Mouse (Mus musculus) liver, postnatal 0 days (tissue): ENCODE results near the gene Fsd2. TPM values are rescaled to one million over a fixed set of nuclear protein-coding genes. Genes with fewer than 3 reads are reported as not detected.

Experiments
- ATAC-seq: fragments of 200-750 bp; cut with Nextera tagmentation; 2 replicates; pipeline ENCODE4 v1.8.0; 2017; ENCODE audit warnings: mild to moderate bottlenecking, moderate library complexity
- DNase-seq: peaks from one replicate; pipeline ENCODE4 v3.0.0-alpha.2; 2016
- H3K27ac ChIP-seq: fragments of 300-500 bp; sonication (generic); 2 replicates; pipeline ENCODE4 v1.5.1; 2014; ENCODE audit warnings: antibody characterized with exemption, moderate library complexity, mild to moderate bottlenecking, low read depth
- H3K27me3 ChIP-seq: fragments of 300-500 bp; sonication (generic); 2 replicates; pipeline ENCODE4 v1.6.1; 2014; ENCODE audit warnings: low read length, control low read depth, mixed read lengths; ENCODE audit not compliant: insufficient read depth
- H3K36me3 ChIP-seq: fragments of 300-500 bp; sonication (generic); replicated peaks from 2 replicates; pipeline ENCODE4 v1.6.1; 2014; ENCODE audit warnings: mild to moderate bottlenecking, control low read depth, low read length, moderate library complexity, mixed read lengths; ENCODE audit not compliant: insufficient read depth
- H3K4me1 ChIP-seq: fragments of 300-500 bp; sonication (generic); 2 replicates; pipeline ENCODE4 v1.6.1; 2014; ENCODE audit warnings: antibody characterized with exemption, mild to moderate bottlenecking, control low read depth; ENCODE audit not compliant: insufficient read depth
- H3K4me2 ChIP-seq: fragments of 300-500 bp; sonication (generic); 2 replicates; pipeline ENCODE4 v1.6.1; 2014; ENCODE audit warnings: low read depth, mild to moderate bottlenecking, low read length, moderate library complexity, mixed read lengths
- H3K4me3 ChIP-seq: fragments of 300-500 bp; sonication (generic); 2 replicates; pipeline ENCODE4 v1.5.1; 2014; ENCODE audit warnings: low read depth, low read length
- H3K9ac ChIP-seq: fragments of 300-500 bp; sonication (generic); replicated peaks from 2 replicates; pipeline ENCODE4 v1.6.1; 2014; ENCODE audit warnings: mild to moderate bottlenecking, moderate library complexity
- H3K9me3 ChIP-seq: fragments of 300-500 bp; sonication (generic); 2 replicates; pipeline ENCODE4 v1.6.1; 2016; ENCODE audit warnings: mild to moderate bottlenecking, control low read depth, low read length, mixed read lengths
- CTCF ChIP-seq: sonication (generic); IDR thresholded peaks from 2 replicates; pipeline ENCODE4 v1.5.1; 2016; ENCODE audit warnings: antibody characterized with exemption, low read depth
- EP300 ChIP-seq: IDR thresholded peaks from 2 replicates; pipeline ENCODE4 v1.6.1; 2016; ENCODE audit warnings: antibody characterized with exemption, low read depth, mild to moderate bottlenecking
- WGBS: fragments of 180-500 bp; shearing (Covaris S2); extraction: QIAGEN DNeasy Blood & Tissue Kit; methylation state at CpG from one replicate; pipeline ENCODE4 v1.1.7; 2014; ENCODE audit not compliant: insufficient replicate concordance; 5-methylcytosine and 5-hydroxymethylcytosine counted together
- polyA plus RNA-seq: library from polyadenylated mRNA; unstranded; fragments of >200 nt; fragmentation: Nextera tagmentation; extraction: Ambion mirVana; gene quantifications from 2 replicates; pipeline ENCODE4 v1.2.1, GENCODE M21; 2015

Fsd2 gene
- polyA plus RNA-seq, 1 experiment from 2014 or later, result 0.28 TPM

DNA sequence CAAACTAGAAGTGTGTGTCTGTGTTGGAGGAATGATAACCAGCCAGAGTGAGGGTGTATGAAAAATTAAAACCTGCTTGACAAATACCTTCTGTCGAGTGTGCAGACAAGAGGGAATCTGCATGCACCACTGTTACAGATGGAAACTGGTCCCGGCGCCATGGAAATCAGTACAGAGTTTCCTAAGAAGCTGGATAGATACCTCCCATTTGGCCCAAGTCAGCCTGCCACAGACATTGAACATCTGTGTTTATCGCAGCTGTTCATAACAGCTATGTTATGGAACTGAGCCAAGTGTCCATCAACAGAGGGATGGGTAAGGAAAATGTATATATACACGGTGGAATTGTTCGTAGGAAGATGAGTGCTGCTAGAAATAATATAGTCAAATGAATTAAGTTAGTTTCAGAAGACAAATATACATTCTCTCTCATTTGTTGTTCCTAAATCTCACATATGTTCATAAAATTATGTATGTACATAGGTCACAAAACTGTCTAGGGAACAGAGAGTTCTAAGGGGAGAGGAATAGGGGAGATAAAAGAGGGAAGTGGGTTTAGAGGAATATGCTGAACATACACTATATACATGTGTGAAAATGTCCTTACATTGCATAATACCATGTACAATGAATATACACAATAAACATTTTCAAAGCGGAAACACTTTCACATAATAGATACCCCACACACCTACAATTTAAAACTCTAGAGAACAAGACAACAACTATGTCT lies 9.3 kb downstream of the Fsd2 start:
- no peaks in the 10 kb centered on the region for H3K27me3 ChIP-seq
- no peak for ATAC-seq
- no peak for DNase-seq
- WGBS, result 67% methylated on average over 7 of the region's 7 CpGs
- no peak overlapping the region for H3K4me3 ChIP-seq
- no peaks in the 10 kb centered on the region for H3K9me3 ChIP-seq
- H3K27ac ChIP-seq, result no peak overlapping the region
- no peaks in the 10 kb centered on the region for H3K36me3 ChIP-seq
- TF ChIP-seq CTCF, result no peak
- H3K9ac ChIP-seq, result no peak overlapping the region
- H3K4me2 ChIP-seq, result no peak overlapping the region
- no peaks in the 10 kb centered on the region for H3K4me1 ChIP-seq

DNA sequence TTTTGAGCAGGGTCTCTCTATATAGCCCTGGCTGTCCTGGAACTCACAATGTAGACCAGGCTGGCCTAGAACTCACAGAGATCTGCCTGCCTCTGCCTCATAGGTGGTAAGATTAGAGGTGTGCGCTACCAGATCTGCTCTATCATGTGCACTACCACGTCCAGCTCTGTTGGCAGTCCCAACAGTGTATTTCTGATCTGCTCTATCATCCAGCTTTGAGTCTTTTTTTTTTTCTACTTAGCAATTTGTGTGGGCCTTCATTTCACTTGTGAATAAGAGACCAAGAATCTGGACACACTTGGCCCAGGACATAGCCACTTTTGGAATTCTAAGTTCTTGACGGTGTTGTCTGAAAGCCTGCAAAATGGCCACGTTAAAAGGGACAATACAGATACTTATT lies 9.9 kb downstream of the Fsd2 start:
- DNase-seq (no peak), ATAC-seq (no peak)
- no peaks in the 10 kb centered on the region for H3K27me3 ChIP-seq
- no peaks in the 10 kb centered on the region for H3K36me3 ChIP-seq
- no peak overlapping the region for H3K27ac ChIP-seq
- H3K9me3 ChIP-seq, result no peaks in the 10 kb centered on the region
- no peak overlapping the region for H3K4me3 ChIP-seq
- H3K4me1 ChIP-seq, result no peaks in the 10 kb centered on the region
- TF ChIP-seq EP300, result no peak
- WGBS, result 85% methylated on average over 4 of the region's 4 CpGs
- no peak overlapping the region for H3K4me2 ChIP-seq
- no peak overlapping the region for H3K9ac ChIP-seq

DNA sequence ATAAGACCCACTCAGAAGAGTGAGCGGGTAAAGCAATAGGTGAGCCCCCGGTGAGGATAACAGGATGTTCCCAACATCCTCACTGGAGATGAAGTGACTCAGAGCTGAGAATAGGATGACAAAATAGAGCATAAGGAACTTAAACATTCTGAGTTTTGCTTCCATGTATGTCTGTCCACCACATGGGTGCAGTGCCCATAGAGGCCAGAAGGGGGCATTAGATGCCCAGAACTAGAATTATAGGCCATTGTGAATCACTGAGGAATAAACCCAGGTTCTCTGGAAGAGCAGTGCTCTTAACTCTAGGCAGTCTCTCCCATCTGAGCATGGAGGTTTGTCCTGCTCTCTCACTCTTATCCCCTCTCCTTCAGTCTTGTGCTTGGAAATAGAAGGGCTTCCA lies 12.4 kb downstream of the Fsd2 start:
- Histone ChIP-seq H3K9me3 (no peaks in the 10 kb centered on the region), H3K27me3 (no peaks in the 10 kb centered on the region), H3K36me3 (no peaks in the 10 kb centered on the region), H3K9ac (no peak overlapping the region), H3K4me3 (no peak overlapping the region), H3K4me1 (no peaks in the 10 kb centered on the region), H3K4me2 (no peak overlapping the region), H3K27ac (no peak overlapping the region)
- peak; percentile 74 for DNase-seq
- no peak for ATAC-seq
- WGBS, result 76% methylated on average over 2 of the region's 2 CpGs
- TF ChIP-seq EP300, result no peak
- TF ChIP-seq CTCF, result peak; percentile 82

DNA sequence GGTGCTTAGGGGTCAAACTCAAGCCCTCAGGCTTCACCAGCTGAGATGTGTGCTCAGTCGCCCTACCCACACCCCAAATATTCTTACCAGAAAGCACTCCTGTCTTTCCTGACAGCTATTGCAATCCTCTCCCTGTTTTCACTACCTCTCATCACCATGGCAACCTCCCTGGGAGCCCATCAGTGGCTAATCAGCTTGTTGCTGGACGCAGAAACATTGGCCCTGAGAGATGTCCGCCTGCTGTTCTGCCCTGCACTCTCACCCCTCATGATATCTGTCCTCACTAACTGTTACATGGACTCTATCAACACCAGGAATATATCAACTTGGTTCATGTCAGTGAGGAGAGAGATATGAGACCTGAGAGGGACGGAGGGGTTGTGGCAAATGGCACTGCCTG lies 13.2 kb downstream of the Fsd2 start:
- Histone ChIP-seq H3K27me3 (no peaks in the 10 kb centered on the region), H3K4me2 (no peak overlapping the region), H3K4me3 (no peak overlapping the region), H3K9me3 (no peaks in the 10 kb centered on the region), H3K36me3 (no peaks in the 10 kb centered on the region), H3K9ac (no peak overlapping the region), H3K27ac (no peak overlapping the region), H3K4me1 (no peaks in the 10 kb centered on the region)
- TF ChIP-seq CTCF, result no peak
- TF ChIP-seq EP300, result no peak
- DNase-seq, result no peak
- WGBS, result 56% methylated on average over 4 of the region's 4 CpGs
- no peak for ATAC-seq

DNA sequence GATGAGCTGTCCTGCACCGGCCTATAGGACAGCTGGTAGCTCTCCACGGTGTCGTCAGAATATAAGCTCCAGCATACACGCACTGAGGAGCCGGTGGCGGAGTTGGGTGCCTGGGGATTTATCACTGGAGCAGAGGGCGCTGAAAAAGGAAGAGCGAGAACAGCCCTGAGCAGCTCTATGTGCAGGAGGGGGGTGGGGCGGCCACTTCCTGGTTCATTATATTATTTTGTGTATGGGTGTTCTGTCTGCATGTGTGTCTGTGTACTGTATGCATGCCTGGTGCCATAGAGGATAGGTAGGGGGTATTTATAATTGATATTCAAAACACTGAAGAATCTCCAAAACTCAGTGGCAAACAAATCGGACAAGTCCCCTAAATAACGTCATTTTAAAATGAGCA lies 17.9 kb downstream of the Fsd2 start:
- TF ChIP-seq EP300, result no peak
- no peak for TF ChIP-seq CTCF
- Histone ChIP-seq H3K36me3 (no peaks in the 10 kb centered on the region), H3K9ac (no peak overlapping the region), H3K4me1 (no peaks in the 10 kb centered on the region; the same call in 1 of the 2 replicates), H3K4me3 (no peak overlapping the region), H3K27ac (no peak overlapping the region), H3K9me3 (no peaks in the 10 kb centered on the region), H3K27me3 (no peaks in the 10 kb centered on the region), H3K4me2 (0 out of 2 replicates have a peak overlapping the region, but pooled peaks have one; percentile 15)
- WGBS, result 55% methylated on average over 11 of the region's 11 CpGs
- no peak for DNase-seq
- no peak for ATAC-seq

DNA sequence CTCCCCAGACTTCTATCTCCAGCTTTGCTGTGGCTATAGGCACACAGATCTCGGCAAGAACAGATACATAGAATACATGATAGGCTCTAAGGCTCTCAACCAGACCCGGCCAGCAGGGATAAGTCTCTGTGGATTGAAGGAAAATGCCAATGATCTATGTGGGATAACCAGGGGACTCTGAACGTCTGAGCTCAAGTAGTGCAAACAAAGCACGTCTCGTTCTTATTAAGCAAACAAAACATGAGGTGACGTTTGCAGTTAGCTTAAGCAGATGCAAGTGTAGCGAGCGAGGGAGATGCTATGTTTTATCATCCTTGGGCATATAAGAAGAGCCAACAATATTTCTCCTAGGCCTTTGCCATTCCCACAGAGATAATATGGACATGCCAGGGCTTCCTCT lies 23.8 kb downstream of the Fsd2 start:
- Histone ChIP-seq H3K4me2 (no peak overlapping the region), H3K4me1 (no peaks in the 10 kb centered on the region; the same call in none of the 2 replicates), H3K36me3 (no peaks in the 10 kb centered on the region), H3K4me3 (no peak overlapping the region), H3K27ac (peak overlapping the region; percentile 51; the same call in 1 of the 2 replicates), H3K9me3 (no peaks in the 10 kb centered on the region), H3K9ac (no peak overlapping the region), H3K27me3 (no peaks in the 10 kb centered on the region)
- 65% methylated on average over 8 of the region's 8 CpGs for WGBS
- DNase-seq, result no peak
- TF ChIP-seq CTCF, result no peak
- no peak for TF ChIP-seq EP300
- ATAC-seq, result peak; percentile 59
